Mouse (Mus musculus): ENCODE data around the gene Esrrg. TPM values are rescaled to one million over a fixed set of nuclear protein-coding genes. Genes with fewer than 3 reads are reported as not detected.

Esrrg gene
- total and polyA plus RNA-seq, 2 experiments from 2014 or later = 17.1 to 39.8 TPM

DNA sequence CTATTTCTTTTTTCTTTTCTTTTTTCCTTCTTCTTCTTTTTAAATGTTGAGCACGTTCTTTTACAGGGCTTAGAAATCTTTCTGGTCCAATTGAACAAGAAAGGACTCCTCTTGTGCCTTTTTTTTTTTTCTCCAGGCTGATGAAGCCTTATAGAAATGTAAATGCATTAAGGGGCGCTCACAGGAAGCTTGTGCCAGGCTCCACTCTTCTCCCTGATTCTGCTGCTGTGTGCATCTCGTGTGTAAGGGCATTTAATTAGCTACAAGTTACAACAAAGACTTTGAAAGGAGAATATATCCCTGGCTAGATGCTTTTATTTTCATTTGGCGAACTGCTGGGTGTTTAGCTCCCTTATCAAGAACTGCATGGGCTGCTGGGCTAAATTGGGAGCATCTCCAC lies 374.6 kb downstream of the Esrrg start:
- WGBS = 19% methylated on average over 4 of the region's 4 CpGs
- TF ChIP-seq CTCF (IDR thresholded peaks at IDR 0.05) = no peak
- no peak overlapping the region for H3K27ac ChIP-seq (ENCODE audit: low read depth, low read length)
- DNase-seq (ENCODE audit: low spot score) (no peak), ATAC-seq (ENCODE audit: low FRiP score) (no peak)
- H3K4me1 ChIP-seq (ENCODE audit: insufficient read depth, low read length) = no peaks in the 10 kb centered on the region
- no peak overlapping the region for H3K4me2 ChIP-seq (ENCODE audit: low read depth, low read length, poor library complexity, severe bottlenecking)
- H3K27me3 ChIP-seq (ENCODE audit: insufficient read depth, low read length) = no peaks in the 10 kb centered on the region
- H3K4me3 ChIP-seq (ENCODE audit: low read depth, low read length) = no peak overlapping the region
- H3K9ac ChIP-seq (replicated peaks; ENCODE audit: low read length, poor library complexity, severe bottlenecking) = no peak overlapping the region
- no peaks in the 10 kb centered on the region for H3K36me3 ChIP-seq (ENCODE audit: insufficient read depth, low read length)
- H3K9me3 ChIP-seq (ENCODE audit: low read length) = no peaks in the 10 kb centered on the region

DNA sequence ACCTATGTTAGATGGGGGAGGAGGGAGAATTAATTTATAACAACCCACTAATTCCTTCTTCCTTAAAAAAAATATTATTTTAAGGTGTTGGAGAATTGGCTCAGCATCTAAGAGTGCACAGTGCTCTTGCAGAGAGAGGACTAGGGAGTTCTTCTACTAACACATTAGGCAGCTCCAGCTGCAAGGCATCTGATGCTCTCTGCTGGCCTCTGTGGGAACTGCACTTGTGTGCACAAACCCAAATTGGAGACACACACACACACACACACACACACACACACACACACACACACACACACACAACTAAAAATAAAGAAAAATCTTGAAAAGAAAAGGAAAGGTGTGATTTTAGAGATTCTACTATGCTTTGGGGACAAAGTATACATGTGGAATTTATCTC lies 381.6 kb downstream of the Esrrg start:
- Histone ChIP-seq H3K4me1 (ENCODE audit: insufficient read depth, low read length) (no peaks in the 10 kb centered on the region), H3K9me3 (ENCODE audit: low read length) (no peaks in the 10 kb centered on the region), H3K27ac (ENCODE audit: low read depth, low read length) (no peak overlapping the region), H3K27me3 (ENCODE audit: insufficient read depth, low read length) (no peaks in the 10 kb centered on the region), H3K36me3 (ENCODE audit: insufficient read depth, low read length) (no peaks in the 10 kb centered on the region), H3K4me2 (ENCODE audit: low read depth, low read length, poor library complexity, severe bottlenecking) (no peak overlapping the region), H3K4me3 (ENCODE audit: low read depth, low read length) (no peak overlapping the region), H3K9ac (replicated peaks; ENCODE audit: low read length, poor library complexity, severe bottlenecking) (no peak overlapping the region)
- DNase-seq (ENCODE audit: low spot score) (no peak), ATAC-seq (ENCODE audit: low FRiP score) (no peak)
- TF ChIP-seq CTCF (IDR thresholded peaks at IDR 0.05) = peak; percentile 49

DNA sequence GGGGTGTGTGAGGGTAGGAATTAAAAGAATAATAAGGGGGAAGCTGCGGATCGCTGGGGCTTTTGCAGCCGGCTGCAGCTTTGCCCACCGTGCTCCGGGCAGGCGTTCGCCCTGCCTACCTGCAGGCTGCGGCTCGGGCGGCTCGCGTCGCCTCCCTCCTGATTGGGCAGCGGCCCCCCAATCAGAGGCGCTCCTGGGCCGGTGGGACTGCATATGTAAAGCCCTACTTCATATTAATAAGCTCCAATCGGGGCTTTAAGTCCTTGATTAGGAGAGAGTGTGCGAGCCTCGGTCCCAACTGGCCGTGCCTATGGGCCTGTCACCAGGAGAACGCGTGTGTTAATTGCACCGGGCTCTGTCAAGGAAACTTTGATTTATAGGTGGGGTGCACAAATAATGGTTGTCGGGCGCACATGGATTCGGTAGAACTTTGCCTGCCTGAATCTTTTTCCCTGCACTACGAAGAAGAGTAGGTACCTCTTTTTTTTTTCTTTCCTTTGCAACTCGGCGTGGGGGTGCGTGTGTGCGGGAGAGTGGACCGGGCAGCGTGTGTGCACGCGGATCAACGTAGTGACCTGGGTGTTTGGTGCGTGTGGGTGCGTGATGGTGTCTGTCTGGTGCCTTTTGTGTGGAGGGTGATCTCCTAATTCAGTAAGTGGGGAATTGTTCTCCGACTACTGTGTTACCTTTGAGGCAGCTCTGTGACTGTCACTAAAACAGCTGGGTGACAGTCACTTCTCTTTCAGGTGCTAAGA lies 389.2 kb downstream of the Esrrg start:
- ATAC-seq (ENCODE audit: low FRiP score) (peak; percentile 70), DNase-seq (ENCODE audit: low spot score) (peak; percentile 89)
- Histone ChIP-seq H3K36me3 (ENCODE audit: insufficient read depth, low read length) (no peaks in the 10 kb centered on the region), H3K9me3 (ENCODE audit: low read length) (no peaks in the 10 kb centered on the region), H3K4me1 (ENCODE audit: insufficient read depth, low read length) (no peaks in the 10 kb centered on the region), H3K27me3 (ENCODE audit: insufficient read depth, low read length) (no peaks in the 10 kb centered on the region), H3K27ac (ENCODE audit: low read depth, low read length) (no peak overlapping the region), H3K4me2 (ENCODE audit: low read depth, low read length, poor library complexity, severe bottlenecking) (peak overlapping the region; percentile 89), H3K4me3 (ENCODE audit: low read depth, low read length) (peak overlapping the region; percentile 44), H3K9ac (replicated peaks; ENCODE audit: low read length, poor library complexity, severe bottlenecking) (peak overlapping the region; percentile 37; the same call in 1 of the 2 replicates)
- no peak for TF ChIP-seq CTCF (IDR thresholded peaks at IDR 0.05)
- under 1% methylated on average over 39 of the region's 39 CpGs for WGBS

DNA sequence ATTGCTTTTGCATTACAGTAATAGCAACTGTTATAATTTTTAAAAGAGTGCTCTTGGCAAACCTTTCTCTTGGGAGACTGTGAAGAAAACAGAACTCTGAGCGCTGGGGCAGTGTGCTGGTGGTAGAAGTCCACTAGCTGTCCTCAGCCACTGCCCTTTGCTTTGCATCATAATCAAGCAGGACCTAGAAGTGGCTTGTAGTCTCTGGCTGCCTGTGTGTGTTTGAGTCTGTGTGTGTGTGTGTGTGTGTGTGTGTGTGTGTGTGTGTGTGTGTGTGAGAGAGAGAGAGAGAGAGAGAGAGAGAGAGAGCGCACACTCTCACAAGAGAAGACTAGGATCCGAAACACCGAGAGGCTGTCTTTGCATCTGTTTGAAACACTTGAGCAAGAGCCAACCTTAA lies 390.5 kb downstream of the Esrrg start:
- H3K9ac ChIP-seq (replicated peaks; ENCODE audit: low read length, poor library complexity, severe bottlenecking) = no peak overlapping the region
- H3K36me3 ChIP-seq (ENCODE audit: insufficient read depth, low read length) = no peaks in the 10 kb centered on the region
- peak overlapping the region; percentile 4; the same call in 1 of the 2 replicates for H3K4me3 ChIP-seq (ENCODE audit: low read depth, low read length)
- H3K4me1 ChIP-seq (ENCODE audit: insufficient read depth, low read length) = no peaks in the 10 kb centered on the region
- no peaks in the 10 kb centered on the region for H3K27me3 ChIP-seq (ENCODE audit: insufficient read depth, low read length)
- no peaks in the 10 kb centered on the region for H3K9me3 ChIP-seq (ENCODE audit: low read length)
- WGBS = 69% methylated on average over 4 of the region's 4 CpGs
- no peak for ATAC-seq (ENCODE audit: low FRiP score)
- TF ChIP-seq CTCF (IDR thresholded peaks at IDR 0.05) = no peak
- H3K27ac ChIP-seq (ENCODE audit: low read depth, low read length) = no peak overlapping the region
- H3K4me2 ChIP-seq (ENCODE audit: low read depth, low read length, poor library complexity, severe bottlenecking) = no peak overlapping the region
- DNase-seq (ENCODE audit: low spot score) = no peak

DNA sequence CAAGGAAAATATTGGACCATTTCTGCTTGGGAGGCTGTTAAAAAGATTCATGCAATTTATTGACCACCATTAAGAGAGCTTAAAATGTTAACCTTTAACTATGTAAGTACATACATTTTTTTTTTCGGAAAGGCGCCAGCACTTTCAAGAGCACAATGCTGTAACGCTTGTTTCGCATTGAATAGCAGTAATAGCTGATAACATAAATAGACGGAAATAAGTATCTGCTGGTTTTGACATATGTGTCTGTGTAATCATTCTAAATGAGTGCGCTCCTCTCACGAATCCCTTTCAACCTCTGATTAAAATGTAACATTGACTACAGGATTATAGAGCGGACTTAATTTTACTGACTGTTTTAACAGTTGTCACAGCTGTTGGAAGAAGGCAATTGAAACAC lies 391.6 kb downstream of the Esrrg start:
- H3K9ac ChIP-seq (replicated peaks; ENCODE audit: low read length, poor library complexity, severe bottlenecking) = no peak overlapping the region
- peak overlapping the region; percentile 15; the same call in 1 of the 2 replicates for H3K4me3 ChIP-seq (ENCODE audit: low read depth, low read length)
- no peaks in the 10 kb centered on the region for H3K27me3 ChIP-seq (ENCODE audit: insufficient read depth, low read length)
- TF ChIP-seq CTCF (IDR thresholded peaks at IDR 0.05) = no peak
- no peak overlapping the region for H3K27ac ChIP-seq (ENCODE audit: low read depth, low read length)
- no peak for DNase-seq (ENCODE audit: low spot score)
- H3K9me3 ChIP-seq (ENCODE audit: low read length) = no peaks in the 10 kb centered on the region
- H3K4me2 ChIP-seq (ENCODE audit: low read depth, low read length, poor library complexity, severe bottlenecking) = no peak overlapping the region; the same call in 1 of the 2 replicates
- WGBS = 49% methylated on average over 8 of the region's 8 CpGs
- no peak for ATAC-seq (ENCODE audit: low FRiP score)
- H3K36me3 ChIP-seq (ENCODE audit: insufficient read depth, low read length) = no peaks in the 10 kb centered on the region
- H3K4me1 ChIP-seq (ENCODE audit: insufficient read depth, low read length) = no peaks in the 10 kb centered on the region

DNA sequence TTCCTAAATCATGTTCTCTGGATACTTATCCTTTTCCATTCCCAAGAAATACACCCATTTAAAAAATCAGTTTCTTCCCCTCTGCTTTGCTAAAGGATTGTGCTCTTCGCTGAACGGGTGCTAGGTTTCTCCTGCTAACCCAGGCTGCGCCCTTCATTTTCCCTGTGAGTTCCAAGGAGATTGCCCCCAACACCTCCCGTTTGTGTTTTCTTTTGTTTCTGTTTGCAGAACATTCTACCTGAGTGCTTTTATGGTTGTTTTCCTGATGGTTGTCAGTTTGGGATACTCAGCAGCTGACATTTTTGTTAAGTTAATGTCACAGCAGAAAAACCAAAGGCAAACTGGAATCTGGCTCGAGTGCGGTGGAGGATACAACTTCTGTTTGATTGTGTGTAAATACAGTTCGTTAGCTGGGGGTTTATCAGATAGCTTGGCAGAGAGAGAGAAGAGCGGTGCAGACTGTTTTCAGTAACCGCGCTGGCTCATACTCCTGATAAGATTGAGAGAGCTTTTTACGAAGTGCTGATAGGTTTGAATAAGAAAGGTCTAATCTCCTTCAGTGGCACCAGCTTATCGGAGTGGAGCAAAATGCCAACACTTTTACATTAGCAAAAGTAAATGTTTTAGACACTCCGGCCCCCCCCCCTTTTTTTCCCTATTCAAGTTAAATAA lies 398.4 kb downstream of the Esrrg start:
- Histone ChIP-seq H3K36me3 (ENCODE audit: insufficient read depth, low read length) (no peaks in the 10 kb centered on the region), H3K4me3 (ENCODE audit: low read depth, low read length) (no peak overlapping the region), H3K4me2 (ENCODE audit: low read depth, low read length, poor library complexity, severe bottlenecking) (no peak overlapping the region), H3K4me1 (ENCODE audit: insufficient read depth, low read length) (no peaks in the 10 kb centered on the region), H3K9me3 (ENCODE audit: low read length) (no peaks in the 10 kb centered on the region), H3K27ac (ENCODE audit: low read depth, low read length) (no peak overlapping the region), H3K27me3 (ENCODE audit: insufficient read depth, low read length) (no peaks in the 10 kb centered on the region), H3K9ac (replicated peaks; ENCODE audit: low read length, poor library complexity, severe bottlenecking) (no peak overlapping the region)
- DNase-seq (ENCODE audit: low spot score) = no peak
- ATAC-seq (ENCODE audit: low FRiP score) = no peak
- no peak for TF ChIP-seq CTCF (IDR thresholded peaks at IDR 0.05)
- WGBS = 74% methylated on average over 13 of the region's 13 CpGs

All from midbrain, postnatal 0 days (tissue).